Mouse (Mus musculus) intestine, postnatal 0 days (tissue): ENCODE results near the gene Rab35. TPM values are rescaled to one million over a fixed set of nuclear protein-coding genes. Genes with fewer than 3 reads are reported as not detected.
A peak's percentile ranks its signal among the peaks of the same experiment; 100 is the strongest.

Experiments used
- ATAC-seq: fragments of 200-750 bp; cut with Nextera tagmentation; 2 replicates; pipeline ENCODE4 v1.8.0; 2017; ENCODE audit warnings: mild to moderate bottlenecking, moderate TSS enrichment, moderate library complexity
- H3K27ac ChIP-seq: fragments of 300-500 bp; sonication (generic); 2 replicates; pipeline ENCODE4 v1.5.1; 2014; ENCODE audit warnings: mild to moderate bottlenecking, low read depth, low read length, moderate library complexity
- H3K27me3 ChIP-seq: fragments of 300-500 bp; sonication (generic); replicated peaks from 2 replicates; pipeline ENCODE4 v1.6.1; 2014; ENCODE audit warnings: low read length, mixed read lengths; ENCODE audit not compliant: control insufficient read depth, insufficient read depth
- H3K36me3 ChIP-seq: fragments of 300-500 bp; sonication (generic); 2 replicates; pipeline ENCODE4 v1.6.1; 2014; ENCODE audit warnings: mild to moderate bottlenecking, moderate library complexity; ENCODE audit not compliant: control insufficient read depth, insufficient read depth
- H3K4me1 ChIP-seq: fragments of 300-500 bp; sonication (generic); replicated peaks from 2 replicates; pipeline ENCODE4 v1.6.1; 2014; ENCODE audit warnings: antibody characterized with exemption, low read length, mixed read lengths; ENCODE audit not compliant: control insufficient read depth, insufficient read depth
- H3K4me2 ChIP-seq: fragments of 300-500 bp; sonication (generic); replicated peaks from 2 replicates; pipeline ENCODE4 v1.6.1; 2014; ENCODE audit warnings: low read depth, mild to moderate bottlenecking, moderate library complexity
- H3K4me3 ChIP-seq: fragments of 300-500 bp; sonication (generic); 2 replicates; pipeline ENCODE4 v1.5.1; 2014; ENCODE audit warnings: low read depth, low read length
- H3K9ac ChIP-seq: fragments of 300-500 bp; sonication (generic); 2 replicates; pipeline ENCODE4 v1.6.1; 2014; ENCODE audit warnings: mild to moderate bottlenecking, low read depth, low read length
- H3K9me3 ChIP-seq: fragments of 300-500 bp; sonication (generic); 2 replicates; pipeline ENCODE4 v1.6.1; 2016; ENCODE audit warnings: mixed run types; ENCODE audit not compliant: control insufficient read depth
- CTCF ChIP-seq: sonication (generic); IDR thresholded peaks from 2 replicates; pipeline ENCODE4 v1.5.1; 2016; ENCODE audit warnings: low read depth, mild to moderate bottlenecking, control low read depth, antibody characterized with exemption, moderate library complexity
- WGBS: fragments of 180-500 bp; shearing (Covaris S2); extraction: QIAGEN DNeasy Blood & Tissue Kit; methylation state at CpG from one replicate; pipeline ENCODE4 v1.1.7; 2014; 5-methylcytosine and 5-hydroxymethylcytosine counted together
- microRNA-seq: library from miRNA; unstranded; fragments of <30 nt; microRNA quantifications from one replicate; pipeline ENCODE4, GENCODE M21; 2016
- polyA plus RNA-seq: library from polyadenylated mRNA; unstranded; fragments of >200 nt; fragmentation: Nextera tagmentation; extraction: Ambion mirVana; gene quantifications from 2 replicates; pipeline ENCODE4 v1.2.1, GENCODE M21; 2015

Rab35 gene
- polyA plus RNA-seq, 1 experiment from 2014 or later, result 17.3 TPM

DNA sequence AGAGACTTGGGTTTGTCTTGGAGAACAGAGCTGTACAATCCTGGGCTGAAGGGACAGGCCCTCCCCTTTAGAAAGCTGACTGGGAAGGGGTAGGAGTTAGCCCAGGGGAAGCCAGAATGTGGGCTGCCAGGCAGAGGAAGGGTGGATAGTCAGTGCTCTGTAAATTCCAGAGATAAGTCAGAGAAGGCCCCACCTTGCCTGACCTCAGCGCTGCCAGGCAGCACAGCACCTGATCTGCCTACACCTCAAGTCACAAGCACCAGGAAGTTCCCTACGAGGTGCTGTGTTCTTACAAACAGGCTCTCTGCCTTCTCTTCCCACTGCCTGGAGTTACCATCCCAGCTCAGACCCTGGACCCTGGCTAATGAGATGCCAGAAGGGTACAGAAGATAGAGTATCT is 38.7 kb downstream of the Rab35 start:
- Histone ChIP-seq H3K27me3 (no peaks in the 10 kb centered on the region), H3K4me1 (no peaks in the 10 kb centered on the region), H3K36me3 (no peaks in the 10 kb centered on the region), H3K9ac (no peak overlapping the region), H3K27ac (peak overlapping the region; percentile 15; the same call in 1 of the 2 replicates), H3K4me2 (no peak overlapping the region), H3K9me3 (no peaks in the 10 kb centered on the region), H3K4me3 (no peak overlapping the region)
- TF ChIP-seq CTCF, result no peak
- peak; percentile 64 for ATAC-seq
- WGBS, result 30% methylated on average over 2 of the region's 2 CpGs

DNA sequence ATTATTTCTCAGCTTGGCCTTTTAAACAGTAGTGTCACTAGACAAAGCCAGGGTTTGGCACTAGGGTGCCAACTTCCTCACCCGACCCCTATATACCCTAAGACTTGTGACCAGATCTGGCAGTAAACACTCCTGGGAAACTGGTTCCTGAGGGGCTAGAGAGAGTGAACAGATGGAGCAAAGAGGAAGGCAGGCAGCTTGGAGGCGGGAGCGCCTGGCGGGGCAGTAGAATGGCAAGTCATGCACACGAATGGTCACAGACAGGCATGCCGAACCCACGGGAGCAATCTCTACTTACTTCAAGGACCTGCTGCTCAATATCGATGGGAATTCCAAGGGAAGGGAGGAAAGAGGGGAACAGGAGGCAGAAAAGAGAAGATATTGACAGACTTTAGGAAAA is 40.1 kb downstream of the Rab35 start:
- TF ChIP-seq CTCF, result no peak
- 76% methylated on average over 8 of the region's 8 CpGs for WGBS

DNA sequence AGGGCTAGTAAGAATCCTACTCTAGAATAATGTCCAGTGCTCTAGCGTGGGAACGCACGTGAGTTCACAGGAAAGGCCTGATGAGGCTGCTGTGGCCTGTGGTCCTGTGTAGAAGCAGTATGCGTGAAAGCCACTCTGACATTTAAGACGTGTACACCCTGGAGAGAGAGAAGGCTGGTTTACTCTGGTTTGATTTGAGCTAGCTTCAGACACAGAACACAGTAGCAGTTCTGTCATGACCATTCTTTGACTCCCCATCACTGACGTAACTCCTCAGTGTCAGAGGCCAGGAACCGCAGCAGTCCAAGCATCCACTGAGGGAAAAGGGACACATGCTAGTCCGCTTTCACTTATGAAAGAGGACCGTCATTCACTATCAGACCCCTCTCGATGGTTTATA is 53.4 kb downstream of the Rab35 start:
- H3K36me3 ChIP-seq, result no peaks in the 10 kb centered on the region
- no peak for TF ChIP-seq CTCF
- no peak overlapping the region for H3K9ac ChIP-seq
- H3K4me2 ChIP-seq, result no peak overlapping the region
- H3K27ac ChIP-seq, result no peak overlapping the region
- H3K9me3 ChIP-seq, result no peaks in the 10 kb centered on the region
- WGBS, result 86% methylated on average over 10 of the region's 10 CpGs
- no peaks in the 10 kb centered on the region for H3K27me3 ChIP-seq
- no peaks in the 10 kb centered on the region for H3K4me1 ChIP-seq
- no peak overlapping the region for H3K4me3 ChIP-seq
- no peak for ATAC-seq

More for the DNA sequence above, 40.1 kb downstream of the Rab35 start:
- H3K4me1 ChIP-seq, result no peaks in the 10 kb centered on the region
- no peak overlapping the region for H3K4me3 ChIP-seq
- H3K9me3 ChIP-seq, result no peaks in the 10 kb centered on the region
- H3K4me2 ChIP-seq, result no peak overlapping the region
- H3K9ac ChIP-seq, result no peak overlapping the region
- H3K27ac ChIP-seq, result no peak overlapping the region
- H3K36me3 ChIP-seq, result no peaks in the 10 kb centered on the region
- ATAC-seq, result no peak
- no peaks in the 10 kb centered on the region for H3K27me3 ChIP-seq

DNA sequence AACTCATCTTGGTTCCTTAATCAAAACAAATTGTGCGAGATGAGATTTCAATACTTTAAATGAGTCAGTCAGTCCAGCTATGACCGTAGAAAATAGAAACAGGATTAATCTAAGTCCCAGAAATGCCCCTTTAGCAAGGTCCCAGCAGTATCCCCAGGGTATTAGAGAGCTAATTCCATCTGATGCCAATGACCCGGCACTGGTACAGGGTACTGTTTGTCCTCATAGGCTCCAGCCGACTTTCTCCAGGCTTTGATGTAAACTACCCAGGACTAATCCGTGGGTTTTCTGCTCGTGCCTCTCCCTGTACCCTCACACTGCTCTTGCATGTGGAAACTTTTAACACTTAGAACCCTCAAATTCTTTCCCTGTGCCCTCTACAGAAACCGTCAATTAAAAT is 55.0 kb downstream of the Rab35 start:
- no peak overlapping the region for H3K4me2 ChIP-seq
- no peak for ATAC-seq
- no peak for TF ChIP-seq CTCF
- H3K9me3 ChIP-seq, result no peaks in the 10 kb centered on the region
- H3K9ac ChIP-seq, result no peak overlapping the region
- no peak overlapping the region for H3K4me3 ChIP-seq
- H3K4me1 ChIP-seq, result no peaks in the 10 kb centered on the region
- H3K36me3 ChIP-seq, result no peaks in the 10 kb centered on the region
- 67% methylated on average over 7 of the region's 7 CpGs for WGBS
- no peaks in the 10 kb centered on the region for H3K27me3 ChIP-seq
- H3K27ac ChIP-seq, result no peak overlapping the region

DNA sequence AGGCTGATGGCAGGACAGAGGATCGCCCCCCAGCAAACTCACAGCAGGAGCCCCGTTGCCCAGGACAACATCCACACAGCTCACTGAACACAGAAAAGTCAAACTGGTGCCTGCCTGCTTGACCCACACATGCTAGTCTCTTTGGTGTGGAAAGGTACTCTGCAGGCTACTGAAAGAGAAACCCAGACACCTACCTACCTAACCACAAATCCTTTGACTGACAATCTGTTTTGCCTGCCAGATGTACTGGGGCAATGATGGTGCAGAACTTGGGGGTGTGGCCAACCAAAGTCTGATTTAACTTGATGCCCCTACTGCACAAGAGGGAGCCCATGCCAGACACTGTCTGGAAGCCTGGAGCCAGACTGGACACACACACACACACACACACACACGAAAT is 61.6 kb downstream of the Rab35 start:
- no peak for TF ChIP-seq CTCF
- H3K4me3 ChIP-seq, result no peak overlapping the region
- H3K9me3 ChIP-seq, result no peaks in the 10 kb centered on the region
- H3K27me3 ChIP-seq, result no peaks in the 10 kb centered on the region
- no peaks in the 10 kb centered on the region for H3K36me3 ChIP-seq
- H3K4me1 ChIP-seq, result no peaks in the 10 kb centered on the region
- ATAC-seq, result no peak
- H3K9ac ChIP-seq, result no peak overlapping the region
- H3K27ac ChIP-seq, result no peak overlapping the region
- 46% methylated on average over 3 of the region's 3 CpGs for WGBS
- no peak overlapping the region for H3K4me2 ChIP-seq

DNA sequence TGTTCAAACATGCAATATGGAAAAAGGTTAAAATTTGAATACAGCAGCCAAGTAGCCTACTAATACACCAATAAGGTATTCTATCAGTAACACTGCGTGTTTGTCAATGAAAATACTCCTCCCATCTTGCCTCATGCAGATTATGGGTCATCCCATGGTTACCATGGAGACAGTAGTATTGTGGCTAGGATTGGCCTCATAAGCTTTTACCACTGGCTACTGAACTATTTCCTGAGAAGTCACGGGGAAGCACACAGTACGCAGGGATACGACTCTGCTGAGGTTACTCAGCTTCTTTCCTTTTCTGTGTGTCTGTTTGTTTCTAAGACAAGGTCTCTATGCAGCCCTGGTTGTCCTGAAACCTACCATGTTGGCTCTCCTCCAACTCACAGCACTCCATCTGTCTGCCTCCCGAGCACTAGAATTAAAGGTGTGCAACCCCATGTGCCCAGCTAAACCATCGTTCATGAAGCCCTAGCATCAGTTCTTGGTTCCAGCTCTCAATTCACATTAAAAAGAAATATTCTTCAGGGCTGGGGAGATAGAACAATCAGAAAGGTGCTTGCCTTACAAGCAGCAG is 63.6 kb downstream of the Rab35 start:
- H3K4me3 ChIP-seq, result no peak overlapping the region
- no peaks in the 10 kb centered on the region for H3K27me3 ChIP-seq
- no peaks in the 10 kb centered on the region for H3K36me3 ChIP-seq
- H3K4me2 ChIP-seq, result no peak overlapping the region
- H3K4me1 ChIP-seq, result no peaks in the 10 kb centered on the region
- WGBS, result 71% methylated on average over 6 of the region's 6 CpGs
- H3K9ac ChIP-seq, result no peak overlapping the region
- H3K9me3 ChIP-seq, result no peaks in the 10 kb centered on the region
- no peak for ATAC-seq
- H3K27ac ChIP-seq, result no peak overlapping the region
- no peak for TF ChIP-seq CTCF

DNA sequence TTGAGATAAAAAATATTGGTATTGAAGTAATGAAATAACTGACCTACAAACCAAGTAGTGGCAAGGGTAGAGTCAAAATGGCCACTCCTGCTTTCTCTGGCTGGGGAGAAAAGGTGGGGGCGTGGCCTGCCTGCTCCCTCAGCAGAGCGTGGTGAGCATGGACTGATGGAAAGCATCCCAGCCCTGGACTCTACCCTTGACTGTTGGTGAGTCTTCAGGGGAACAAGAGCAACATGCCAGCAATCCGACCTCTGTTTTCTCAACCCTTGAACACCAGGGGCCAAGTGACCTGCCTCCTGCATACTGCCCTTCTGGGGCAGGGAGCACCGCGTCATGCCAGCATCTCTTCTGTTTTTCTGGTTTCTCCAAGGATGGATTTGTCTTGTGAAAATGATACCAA is 65.1 kb downstream of the Rab35 start:
- Histone ChIP-seq H3K27me3 (no peaks in the 10 kb centered on the region), H3K9me3 (no peaks in the 10 kb centered on the region), H3K36me3 (no peaks in the 10 kb centered on the region), H3K9ac (no peak overlapping the region), H3K27ac (no peak overlapping the region), H3K4me3 (no peak overlapping the region), H3K4me2 (no peak overlapping the region), H3K4me1 (no peaks in the 10 kb centered on the region)
- WGBS, result 87% methylated on average over 5 of the region's 5 CpGs
- TF ChIP-seq CTCF, result no peak
- no peak for ATAC-seq

Small RNAs within 50 kb of the gene (microRNA-seq; reads per million reads assigned to microRNA genes)
- gene Mir7030, result not detected

Other genes with a start within 250 kb of the Rab35 start
- 4.1 and 4.3 TPM in 2 replicates for gene Msi1, start 202.3 kb upstream of the Rab35 start, polyA plus RNA-seq
- 0.78 and 0.98 TPM in 2 replicates for gene Pla2g1b, start 165.6 kb upstream of the Rab35 start, polyA plus RNA-seq
- gene Sirt4, start 147.2 kb upstream of the Rab35 start, polyA plus RNA-seq, result 5.0 and 6.4 TPM in 2 replicates
- gene Pxn, start 125.2 kb upstream of the Rab35 start, polyA plus RNA-seq, result 65.1 and 71.1 TPM in 2 replicates
- gene Rplp0, start 72.4 kb upstream of the Rab35 start, polyA plus RNA-seq, result 832 and 868 TPM in 2 replicates
- gene Gcn1l1, start 66.7 kb upstream of the Rab35 start, polyA plus RNA-seq, result 9.3 and 9.6 TPM in 2 replicates
- 8.0 and 9.0 TPM in 2 replicates for gene Bicdl1, start 99.7 kb downstream of the Rab35 start, polyA plus RNA-seq
- gene Cit, start 213.4 kb downstream of the Rab35 start, polyA plus RNA-seq, result 3.7 and 3.8 TPM in 2 replicates